Mouse (Mus musculus): ENCODE measurements around the gene Chd3. TPM values are rescaled to one million over a fixed set of nuclear protein-coding genes. Genes with fewer than 3 reads are reported as not detected.

Gene Chd3
- total and polyA plus RNA-seq, 3 experiments = 31.9 to 92.0 (median 66.4) TPM

- DNase-seq (ENCODE audit: extremely low read depth) = no peak
- H3K79me2 ChIP-seq (replicated peaks; ENCODE audit: control insufficient read depth, extremely low read depth, insufficient read depth, poor library complexity, severe bottlenecking) = no peaks in the 10 kb centered on the region
- no peaks in the 10 kb centered on the region for H3K27me3 ChIP-seq (replicated peaks)
- no peak for TF ChIP-seq KAT2A (IDR thresholded peaks at IDR 0.05; ENCODE audit: insufficient replicate concordance, low read length)
- H3K9ac ChIP-seq (ENCODE audit: insufficient read depth, low read depth) = no peak overlapping the region
- in situ Hi-C loops (cut with MboI; ENCODE audit: low pct_ligation_motif_present, low pct_unique_long_range_greater_than_20kb, low sequenced_read_pairs) (no loop called here), dilution Hi-C loops (cut with MboI; ENCODE audit: extremely low pct_ligation_motif_present, extremely low pct_unique_long_range_greater_than_20kb, low sequenced_read_pairs) (no loop called here)
- peaks cover 4 to 49% of the 10 kb centered on the region in 2 experiments for H3K36me3 ChIP-seq (replicated peaks in 1 of 2; ENCODE audit: control insufficient read depth in 1 of 2, insufficient read depth in 1 of 2, low read length in 1 of 2)
- no peak overlapping the region for H3K4me2 ChIP-seq (ENCODE audit: insufficient read depth, low read depth, poor library complexity, severe bottlenecking)
- no peaks in the 10 kb centered on the region for H3K4me1 ChIP-seq (ENCODE audit: control insufficient read depth in 1 of 2, insufficient read depth in 2 of 2)
- H3K9me3 ChIP-seq (replicated peaks; ENCODE audit: low read length) = no peaks in the 10 kb centered on the region
- H3K27ac ChIP-seq (ENCODE audit: insufficient read depth, low read depth) = no peak overlapping the region
- no peak overlapping the region for H3K4me3 ChIP-seq (replicated peaks in 1 of 3; ENCODE audit: low read depth in 2 of 3, low read length in 2 of 3, poor library complexity in 1 of 3)
These were observed 17.6 kb upstream of the Chd3 start for GRCm38 (mm10) chr11:69386758-69387157.

- Histone ChIP-seq H3K79me2 (replicated peaks; ENCODE audit: control insufficient read depth, extremely low read depth, insufficient read depth, poor library complexity, severe bottlenecking) (no peaks in the 10 kb centered on the region), H3K36me3 (replicated peaks in 1 of 2; ENCODE audit: control insufficient read depth in 1 of 2, insufficient read depth in 1 of 2, low read length in 1 of 2) (peaks cover 4 to 57% of the 10 kb centered on the region in 2 experiments), H3K27ac (ENCODE audit: insufficient read depth, low read depth) (no peak overlapping the region), H3K9ac (ENCODE audit: insufficient read depth, low read depth) (no peak overlapping the region), H3K27me3 (replicated peaks) (no peaks in the 10 kb centered on the region), H3K4me3 (replicated peaks in 1 of 3; ENCODE audit: low read depth in 2 of 3, low read length in 2 of 3, poor library complexity in 1 of 3) (no peak overlapping the region), H3K4me1 (ENCODE audit: control insufficient read depth in 1 of 2, insufficient read depth in 2 of 2) (peaks cover 0 to 2% of the 10 kb centered on the region in 2 experiments; a peak in 1 of 4 replicates), H3K4me2 (ENCODE audit: insufficient read depth, low read depth, poor library complexity, severe bottlenecking) (no peak overlapping the region), H3K9me3 (replicated peaks; ENCODE audit: low read length) (no peaks in the 10 kb centered on the region)
- TF ChIP-seq GABPA (IDR thresholded peaks at IDR 0.05; ENCODE audit: insufficient replicate concordance, low read depth, low read length) (no peak), ELF1 (IDR thresholded peaks at IDR 0.05; ENCODE audit: low read depth, low read length) (no peak), MAFK (IDR thresholded peaks at IDR 0.05; ENCODE audit: insufficient replicate concordance, low read length) (no peak), CTCF (conservative IDR thresholded peaks at IDR 0.05 in 1 of 2, IDR thresholded peaks at IDR 0.05 in 1 of 2; ENCODE audit: low read depth in 2 of 2, low read length in 2 of 2) (no peak)
- DNase-seq (ENCODE audit: extremely low read depth) = no peak
- in situ Hi-C loops (cut with MboI; ENCODE audit: low pct_ligation_motif_present, low pct_unique_long_range_greater_than_20kb, low sequenced_read_pairs) (no loop called here), dilution Hi-C loops (cut with MboI; ENCODE audit: extremely low pct_ligation_motif_present, extremely low pct_unique_long_range_greater_than_20kb, low sequenced_read_pairs) (no loop called here)
These were observed 15.8 kb upstream of the Chd3 start for GRCm38 (mm10) chr11:69384979-69385378.

GRCm38 (mm10) chr11:69382478-69383105, 13.4 kb upstream of the Chd3 start:
- Histone ChIP-seq H3K27ac (ENCODE audit: insufficient read depth, low read depth) (no peak overlapping the region), H3K79me2 (replicated peaks; ENCODE audit: control insufficient read depth, extremely low read depth, insufficient read depth, poor library complexity, severe bottlenecking) (no peaks in the 10 kb centered on the region), H3K4me1 (ENCODE audit: control insufficient read depth in 1 of 2, insufficient read depth in 2 of 2) (peaks cover 6 to 10% of the 10 kb centered on the region in 2 experiments; a peak in 3 of 4 replicates), H3K36me3 (replicated peaks in 1 of 2; ENCODE audit: control insufficient read depth in 1 of 2, insufficient read depth in 1 of 2, low read length in 1 of 2) (peaks cover 0 to 48% of the 10 kb centered on the region in 2 experiments), H3K4me2 (ENCODE audit: insufficient read depth, low read depth, poor library complexity, severe bottlenecking) (no peak overlapping the region), H3K9ac (ENCODE audit: insufficient read depth, low read depth) (no peak overlapping the region), H3K4me3 (replicated peaks in 1 of 3; ENCODE audit: low read depth in 2 of 3, low read length in 2 of 3, poor library complexity in 1 of 3) (no peak overlapping the region), H3K9me3 (replicated peaks; ENCODE audit: low read length) (no peaks in the 10 kb centered on the region), H3K27me3 (replicated peaks) (no peaks in the 10 kb centered on the region)
- in situ Hi-C loops (cut with MboI; ENCODE audit: low pct_ligation_motif_present, low pct_unique_long_range_greater_than_20kb, low sequenced_read_pairs) (no loop called here), dilution Hi-C loops (cut with MboI; ENCODE audit: extremely low pct_ligation_motif_present, extremely low pct_unique_long_range_greater_than_20kb, low sequenced_read_pairs) (no loop called here)
- TF ChIP-seq USF2 (conservative IDR thresholded peaks at IDR 0.05; ENCODE audit: low read depth, low read length) (no peak), ZKSCAN1 (IDR thresholded peaks at IDR 0.05; ENCODE audit: borderline replicate concordance, low read depth, low read length) (no peak), PAX5 (IDR thresholded peaks at IDR 0.05; ENCODE audit: low read length) (no peak), IRF4 (IDR thresholded peaks at IDR 0.05; ENCODE audit: low read depth, low read length) (no peak), EP300 (IDR thresholded peaks at IDR 0.05; ENCODE audit: low read length) (no peak), CHD1 (IDR thresholded peaks at IDR 0.05; ENCODE audit: low read depth, low read length) (no peak), GABPA (IDR thresholded peaks at IDR 0.05; ENCODE audit: insufficient replicate concordance, low read depth, low read length) (no peak), MAX (IDR thresholded peaks at IDR 0.05; ENCODE audit: low read length) (no peak), MAZ (IDR thresholded peaks at IDR 0.05; ENCODE audit: low read depth, low read length) (no peak), KAT2A (IDR thresholded peaks at IDR 0.05; ENCODE audit: insufficient replicate concordance, low read length) (no peak), SIN3A (IDR thresholded peaks at IDR 0.05; ENCODE audit: low read length) (no peak), ZNF384 (IDR thresholded peaks at IDR 0.05; ENCODE audit: low read depth, low read length) (no peak), ZC3H11A (IDR thresholded peaks at IDR 0.05; ENCODE audit: low read depth, low read length) (no peak), CTCF (conservative IDR thresholded peaks at IDR 0.05 in 1 of 2, IDR thresholded peaks at IDR 0.05 in 1 of 2; ENCODE audit: low read depth in 2 of 2, low read length in 2 of 2) (no peak), BHLHE40 (IDR thresholded peaks at IDR 0.05; ENCODE audit: low read depth, low read length) (no peak), UBTF (IDR thresholded peaks at IDR 0.05; ENCODE audit: low read depth, low read length) (no peak), ELF1 (IDR thresholded peaks at IDR 0.05; ENCODE audit: low read depth, low read length) (no peak)
- DNase-seq (ENCODE audit: extremely low read depth) = no peak

Data from CH12.LX (cell line).